Mouse (Mus musculus): ENCODE measurements around the gene Ube2v1. TPM values are rescaled to one million over a fixed set of nuclear protein-coding genes. Genes with fewer than 3 reads are reported as not detected.

Gene Ube2v1
- polyA plus RNA-seq, 1 experiment from 2014 or later = 234 TPM

DNA sequence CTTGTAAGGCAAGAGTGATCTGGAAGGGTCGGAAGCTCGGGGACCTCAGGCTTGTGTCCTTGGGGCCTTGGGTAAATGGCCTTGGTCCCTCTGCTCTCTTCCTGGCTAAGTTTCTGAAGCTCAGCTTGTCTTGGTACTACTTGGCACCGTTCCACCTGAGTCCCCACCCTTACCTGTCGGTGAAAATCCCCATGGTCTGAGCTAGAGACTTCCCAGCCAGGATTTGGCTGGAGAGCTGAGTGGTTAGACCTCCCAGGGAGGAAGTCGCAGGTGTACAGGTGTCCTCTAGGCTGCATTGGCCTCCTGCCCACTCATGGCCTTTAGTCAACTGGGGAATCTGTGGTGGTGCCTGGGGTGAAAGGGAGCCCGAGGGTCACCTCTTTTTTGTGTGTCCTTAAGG lies 61.1 kb downstream of the Ube2v1 start:
- Histone ChIP-seq H3K4me1 (replicated peaks; ENCODE audit: control insufficient read depth, insufficient read depth) (no peaks in the 10 kb centered on the region), H3K9me3 (ENCODE audit: control insufficient read depth, low read length) (no peaks in the 10 kb centered on the region), H3K4me2 (replicated peaks; ENCODE audit: low read depth) (no peak overlapping the region), H3K27ac (replicated peaks) (peak overlapping the region; percentile 53), H3K36me3 (ENCODE audit: control insufficient read depth, insufficient read depth, low read length) (no peaks in the 10 kb centered on the region), H3K27me3 (ENCODE audit: control insufficient read depth, insufficient read depth, low read length) (no peaks in the 10 kb centered on the region), H3K4me3 (ENCODE audit: low read depth, low read length) (no peak overlapping the region), H3K9ac (ENCODE audit: low read length) (no peak overlapping the region)
- DNase-seq (ENCODE audit: low spot score) (no peak), ATAC-seq (ENCODE audit: low FRiP score, low TSS enrichment) (no peak)
- TF ChIP-seq EP300 (optimal IDR thresholded peaks at IDR 0.05) = no peak
- no peak for TF ChIP-seq CTCF (IDR thresholded peaks at IDR 0.05; ENCODE audit: low read depth)
- WGBS = 72% methylated on average over 6 of the region's 6 CpGs

DNA sequence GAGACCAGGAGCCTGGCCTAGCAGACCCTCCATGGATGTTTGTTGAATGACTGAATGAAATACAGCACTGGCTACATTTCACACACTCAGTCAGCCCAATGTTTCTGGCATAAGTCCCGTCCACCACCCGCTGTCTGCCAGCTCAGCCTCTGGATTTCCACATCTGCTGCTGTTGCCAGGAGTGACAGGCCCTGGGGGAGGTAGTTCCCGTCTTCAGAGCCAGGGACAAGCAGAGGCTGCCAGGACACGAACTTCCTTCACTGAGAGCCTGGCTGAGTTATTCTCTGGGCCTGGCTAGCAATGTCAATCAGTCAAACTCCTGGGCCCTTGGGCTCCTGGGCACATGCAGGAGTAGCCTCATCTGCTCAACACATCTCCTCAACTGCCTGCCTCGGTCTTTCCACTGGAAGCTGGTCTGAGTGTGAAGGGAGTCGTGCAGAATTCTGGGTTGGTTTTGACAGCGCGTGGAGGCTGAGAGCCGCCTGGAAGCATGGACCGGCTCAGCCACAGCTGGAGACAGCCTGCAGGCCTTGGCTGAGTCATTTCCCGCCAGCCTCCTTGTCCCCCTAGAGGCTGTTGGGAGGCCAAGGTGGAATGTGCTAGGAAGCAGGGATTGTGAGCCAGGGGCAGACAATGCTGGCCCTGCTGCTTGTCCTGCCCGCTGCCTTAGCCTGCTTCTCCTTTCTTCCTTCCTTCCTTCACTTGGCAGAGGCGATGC lies 61.8 kb downstream of the Ube2v1 start:
- ATAC-seq (ENCODE audit: low FRiP score, low TSS enrichment) (peak; percentile 38; the same call in 1 of the 2 replicates), DNase-seq (ENCODE audit: low spot score) (no peak)
- Histone ChIP-seq H3K36me3 (ENCODE audit: control insufficient read depth, insufficient read depth, low read length) (no peaks in the 10 kb centered on the region), H3K4me3 (ENCODE audit: low read depth, low read length) (no peak overlapping the region), H3K27ac (replicated peaks) (peak overlapping the region; percentile 53), H3K27me3 (ENCODE audit: control insufficient read depth, insufficient read depth, low read length) (no peaks in the 10 kb centered on the region), H3K9me3 (ENCODE audit: control insufficient read depth, low read length) (no peaks in the 10 kb centered on the region), H3K9ac (ENCODE audit: low read length) (no peak overlapping the region), H3K4me2 (replicated peaks; ENCODE audit: low read depth) (no peak overlapping the region), H3K4me1 (replicated peaks; ENCODE audit: control insufficient read depth, insufficient read depth) (no peaks in the 10 kb centered on the region)
- TF ChIP-seq EP300 (optimal IDR thresholded peaks at IDR 0.05) = no peak
- peak; percentile 43 for TF ChIP-seq CTCF (IDR thresholded peaks at IDR 0.05; ENCODE audit: low read depth)
- 46% methylated on average over 13 of the region's 13 CpGs for WGBS

DNA sequence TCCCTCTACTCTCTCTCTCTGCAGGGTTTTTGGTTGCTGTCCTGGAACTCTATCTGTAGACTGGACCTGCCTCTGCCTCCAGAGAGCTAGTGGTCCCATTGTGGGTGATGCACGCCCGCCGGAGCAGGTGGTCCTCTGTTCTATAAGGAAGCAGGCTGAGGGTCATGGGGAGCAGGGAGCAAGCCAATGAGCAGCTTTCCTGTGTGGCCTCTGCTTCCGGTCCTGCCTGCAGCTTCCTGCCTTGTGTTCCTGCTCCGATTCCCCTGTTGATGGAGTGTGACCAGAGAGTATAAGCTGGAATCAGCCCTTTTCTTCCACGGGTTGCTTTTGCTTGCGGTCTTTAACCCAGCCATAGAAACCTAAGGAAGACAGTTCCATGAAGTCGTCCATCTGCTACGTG lies 63.8 kb downstream of the Ube2v1 start:
- 76% methylated on average over 9 of the region's 9 CpGs for WGBS
- no peak overlapping the region for H3K4me3 ChIP-seq (ENCODE audit: low read depth, low read length)
- H3K4me1 ChIP-seq (replicated peaks; ENCODE audit: control insufficient read depth, insufficient read depth) = peaks cover 2% of the 10 kb centered on the region; the same call in 1 of the 2 replicates
- no peak overlapping the region for H3K27ac ChIP-seq (replicated peaks)
- no peak for ATAC-seq (ENCODE audit: low FRiP score, low TSS enrichment)
- H3K4me2 ChIP-seq (replicated peaks; ENCODE audit: low read depth) = no peak overlapping the region
- H3K36me3 ChIP-seq (ENCODE audit: control insufficient read depth, insufficient read depth, low read length) = no peaks in the 10 kb centered on the region
- H3K9ac ChIP-seq (ENCODE audit: low read length) = no peak overlapping the region
- TF ChIP-seq CTCF (IDR thresholded peaks at IDR 0.05; ENCODE audit: low read depth) = no peak
- no peak for TF ChIP-seq EP300 (optimal IDR thresholded peaks at IDR 0.05)
- H3K27me3 ChIP-seq (ENCODE audit: control insufficient read depth, insufficient read depth, low read length) = no peaks in the 10 kb centered on the region
- H3K9me3 ChIP-seq (ENCODE audit: control insufficient read depth, low read length) = no peaks in the 10 kb centered on the region
- DNase-seq (ENCODE audit: low spot score) = no peak

DNA sequence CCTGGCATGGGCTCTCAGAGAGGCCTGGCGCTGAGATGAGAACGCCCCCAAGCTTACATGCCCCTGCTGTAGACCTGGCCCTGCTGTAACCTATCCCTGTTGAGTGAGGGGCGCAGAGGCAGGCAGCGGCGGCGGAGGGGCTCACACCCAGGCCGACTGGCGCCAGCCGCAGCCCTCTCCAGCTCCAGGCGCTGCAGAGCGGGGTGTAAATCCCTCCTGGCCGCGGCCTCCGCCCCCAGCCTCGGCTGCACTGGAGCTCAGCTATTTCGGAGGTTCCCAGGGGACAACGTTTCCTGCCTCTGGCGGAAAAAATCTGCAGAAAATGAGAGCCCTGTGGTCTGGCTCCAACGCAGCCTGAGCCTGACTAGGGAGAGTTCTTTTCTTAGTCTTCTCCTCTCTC lies 66.2 kb downstream of the Ube2v1 start:
- H3K36me3 ChIP-seq (ENCODE audit: control insufficient read depth, insufficient read depth, low read length) = no peaks in the 10 kb centered on the region
- H3K27me3 ChIP-seq (ENCODE audit: control insufficient read depth, insufficient read depth, low read length) = no peaks in the 10 kb centered on the region
- H3K27ac ChIP-seq (replicated peaks) = peak overlapping the region; percentile 76
- H3K9ac ChIP-seq (ENCODE audit: low read length) = 0 out of 2 replicates have a peak overlapping the region, but pooled peaks have one; percentile 43
- no peak overlapping the region for H3K4me2 ChIP-seq (replicated peaks; ENCODE audit: low read depth)
- DNase-seq (ENCODE audit: low spot score) = no peak
- WGBS = 25% methylated on average over 17 of the region's 19 CpGs
- ATAC-seq (ENCODE audit: low FRiP score, low TSS enrichment) = 0 out of 2 replicates have a peak, but pooled peaks have one; percentile 18
- no peak overlapping the region for H3K4me3 ChIP-seq (ENCODE audit: low read depth, low read length)
- TF ChIP-seq EP300 (optimal IDR thresholded peaks at IDR 0.05) (no peak), CTCF (IDR thresholded peaks at IDR 0.05; ENCODE audit: low read depth) (peak; percentile 31; the same call in 1 of the 2 replicates)
- H3K4me1 ChIP-seq (replicated peaks; ENCODE audit: control insufficient read depth, insufficient read depth) = peaks cover 2% of the 10 kb centered on the region; the same call in 1 of the 2 replicates
- no peaks in the 10 kb centered on the region for H3K9me3 ChIP-seq (ENCODE audit: control insufficient read depth, low read length)

DNA sequence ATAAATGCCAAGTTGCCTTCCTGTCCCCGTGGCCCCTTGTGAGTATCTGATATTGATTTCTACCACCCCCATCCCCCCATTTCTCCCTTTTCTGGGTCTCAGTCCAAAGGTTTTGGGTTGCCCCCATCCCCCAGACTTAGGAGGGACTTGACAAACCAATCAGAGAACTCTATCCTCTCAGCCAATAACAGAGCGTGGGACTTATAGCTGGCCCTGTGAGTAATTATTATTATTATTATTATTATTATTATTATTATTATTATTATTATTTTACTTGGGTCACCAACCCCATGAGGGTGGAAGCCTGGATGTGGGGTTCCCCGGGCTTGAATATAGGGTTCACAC lies 66.6 kb downstream of the Ube2v1 start:
- WGBS = 72% methylated on average over 3 of the region's 3 CpGs
- Histone ChIP-seq H3K27me3 (ENCODE audit: control insufficient read depth, insufficient read depth, low read length) (no peaks in the 10 kb centered on the region), H3K4me3 (ENCODE audit: low read depth, low read length) (no peak overlapping the region), H3K9ac (ENCODE audit: low read length) (no peak overlapping the region), H3K27ac (replicated peaks) (peak overlapping the region; percentile 76), H3K36me3 (ENCODE audit: control insufficient read depth, insufficient read depth, low read length) (no peaks in the 10 kb centered on the region), H3K9me3 (ENCODE audit: control insufficient read depth, low read length) (no peaks in the 10 kb centered on the region), H3K4me2 (replicated peaks; ENCODE audit: low read depth) (no peak overlapping the region), H3K4me1 (replicated peaks; ENCODE audit: control insufficient read depth, insufficient read depth) (peaks cover 2% of the 10 kb centered on the region; the same call in 1 of the 2 replicates)
- no peak for ATAC-seq (ENCODE audit: low FRiP score, low TSS enrichment)
- no peak for DNase-seq (ENCODE audit: low spot score)
- TF ChIP-seq EP300 (optimal IDR thresholded peaks at IDR 0.05) = no peak
- no peak for TF ChIP-seq CTCF (IDR thresholded peaks at IDR 0.05; ENCODE audit: low read depth)

Measured in stomach, postnatal 0 days (tissue).